Mouse (Mus musculus) hindbrain, embryonic 11.5 days (tissue): ENCODE measurements around the gene AC109138.7. TPM values are rescaled to one million over a fixed set of nuclear protein-coding genes. Genes with fewer than 3 reads are reported as not detected.

Experiments used
- ATAC-seq: fragments of 200-750 bp; cut with Nextera tagmentation; 2 replicates; pipeline ENCODE4 v1.8.0; 2017; ENCODE audit warnings: mild to moderate bottlenecking, moderate TSS enrichment, moderate library complexity; ENCODE audit not compliant: low FRiP score
- DNase-seq: peaks from one replicate; pipeline ENCODE4 v3.0.0-alpha.2; 2015; ENCODE audit warnings: low spot score
- H3K27ac ChIP-seq: fragments of 300-500 bp; sonication (generic); 2 replicates; pipeline ENCODE4 v1.5.1; 2014; ENCODE audit warnings: mild to moderate bottlenecking, low read depth, low read length
- H3K27me3 ChIP-seq: fragments of 300-500 bp; sonication (generic); 2 replicates; pipeline ENCODE4 v1.6.1; 2014; ENCODE audit warnings: mild to moderate bottlenecking, low read length, moderate library complexity, mixed read lengths; ENCODE audit not compliant: control insufficient read depth, insufficient read depth
- H3K36me3 ChIP-seq: fragments of 300-500 bp; sonication (generic); 2 replicates; pipeline ENCODE4 v1.6.1; 2014; ENCODE audit warnings: mild to moderate bottlenecking, low read length, moderate library complexity, mixed read lengths; ENCODE audit not compliant: control insufficient read depth, insufficient read depth
- H3K4me1 ChIP-seq: fragments of 300-500 bp; sonication (generic); replicated peaks from 2 replicates; pipeline ENCODE4 v1.6.1; 2014; ENCODE audit warnings: low read length, mixed read lengths; ENCODE audit not compliant: control insufficient read depth, insufficient read depth
- H3K4me2 ChIP-seq: fragments of 300-500 bp; sonication (generic); replicated peaks from 2 replicates; pipeline ENCODE4 v1.6.1; 2014; ENCODE audit warnings: mild to moderate bottlenecking, low read depth, low read length
- H3K4me3 ChIP-seq: fragments of 300-500 bp; sonication (generic); 2 replicates; pipeline ENCODE4 v1.5.1; 2014; ENCODE audit warnings: low read depth, low read length
- H3K9ac ChIP-seq: fragments of 300-500 bp; sonication (generic); 2 replicates; pipeline ENCODE4 v1.6.1; 2014; ENCODE audit warnings: low read depth, low read length
- H3K9me3 ChIP-seq: fragments of 300-500 bp; sonication (generic); 2 replicates; pipeline ENCODE4 v1.6.1; 2016; ENCODE audit warnings: low read length; ENCODE audit not compliant: control insufficient read depth
- WGBS: fragments of 180-500 bp; shearing (Covaris S2); extraction: QIAGEN DNeasy Blood & Tissue Kit; methylation state at CpG from one replicate; pipeline ENCODE4 v1.1.7; 2014; 5-methylcytosine and 5-hydroxymethylcytosine counted together
- polyA plus RNA-seq: library from polyadenylated mRNA; unstranded; fragments of >200 nt; fragmentation: Nextera tagmentation; extraction: Ambion mirVana; gene quantifications from 2 replicates; pipeline ENCODE4 v1.2.1, GENCODE M21; 2014

Gene AC109138.7
- polyA plus RNA-seq, 1 experiment from 2014 or later, result not detected

- no peaks in the 10 kb centered on the region for H3K9me3 ChIP-seq
- H3K4me1 ChIP-seq, result peaks cover 9% of the 10 kb centered on the region
- H3K36me3 ChIP-seq, result no peaks in the 10 kb centered on the region
- no peak overlapping the region for H3K4me2 ChIP-seq
- no peak overlapping the region for H3K9ac ChIP-seq
- ATAC-seq (no peak), DNase-seq (no peak)
- no peak overlapping the region for H3K27ac ChIP-seq
- 92% methylated on average over 11 of the region's 11 CpGs for WGBS
- peaks cover 31% of the 10 kb centered on the region for H3K27me3 ChIP-seq
- H3K4me3 ChIP-seq, result no peak overlapping the region
Observed at GRCm38 (mm10) chr19:4218293-4218692, 4.1 kb downstream of the AC109138.7 start.

DNA sequence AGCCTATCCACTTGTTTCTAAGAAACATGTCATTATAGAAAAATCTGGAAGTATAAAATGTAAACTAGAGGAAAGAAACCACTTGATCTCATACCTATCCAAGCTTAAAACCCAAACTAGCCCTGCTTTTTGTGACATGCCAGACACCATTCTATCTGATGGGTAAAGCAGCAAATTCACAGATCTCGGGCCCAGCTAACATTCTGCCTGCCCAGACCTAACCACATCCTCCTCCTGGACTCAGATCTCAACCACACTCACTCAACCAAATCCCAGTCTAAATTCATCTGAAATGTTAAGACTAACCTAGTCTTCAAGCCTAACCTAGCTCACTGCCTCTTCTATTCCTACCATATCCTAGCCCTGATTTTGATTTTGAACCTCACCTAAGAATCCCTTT, 4.6 kb downstream of the AC109138.7 start:
- no peaks in the 10 kb centered on the region for H3K36me3 ChIP-seq
- H3K27me3 ChIP-seq, result peaks cover 27% of the 10 kb centered on the region
- no peak overlapping the region for H3K9ac ChIP-seq
- peaks cover 9% of the 10 kb centered on the region for H3K4me1 ChIP-seq
- H3K9me3 ChIP-seq, result no peaks in the 10 kb centered on the region
- DNase-seq (no peak), ATAC-seq (no peak)
- H3K4me2 ChIP-seq, result no peak overlapping the region
- no peak overlapping the region for H3K4me3 ChIP-seq
- no peak overlapping the region for H3K27ac ChIP-seq
- WGBS, result 89% methylated on average over 1 of the region's 1 CpGs

DNA sequence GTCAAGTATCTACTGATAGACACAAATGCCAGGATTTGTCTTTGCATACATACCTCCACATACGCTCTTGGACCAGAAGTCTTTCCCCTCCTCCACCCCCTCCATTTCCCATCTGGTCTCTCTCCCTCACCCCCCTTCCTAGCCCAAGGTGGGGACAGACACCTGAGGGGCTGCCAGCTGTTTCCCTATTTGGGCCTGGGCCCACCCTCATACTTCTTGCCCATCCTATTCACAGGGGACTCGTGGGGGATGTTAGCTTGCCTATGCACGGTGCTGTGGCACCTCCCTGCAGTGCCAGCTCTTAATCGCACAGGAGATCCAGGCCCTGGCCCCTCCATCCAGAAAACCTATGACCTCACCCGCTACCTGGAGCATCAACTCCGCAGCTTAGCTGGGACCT, 5.8 kb downstream of the AC109138.7 start:
- WGBS, result 82% methylated on average over 6 of the region's 6 CpGs
- no peaks in the 10 kb centered on the region for H3K9me3 ChIP-seq
- DNase-seq (no peak), ATAC-seq (no peak)
- H3K36me3 ChIP-seq, result no peaks in the 10 kb centered on the region
- no peak overlapping the region for H3K9ac ChIP-seq
- peaks cover 3% of the 10 kb centered on the region; the same call in 1 of the 2 replicates for H3K4me1 ChIP-seq
- no peak overlapping the region for H3K4me3 ChIP-seq
- H3K4me2 ChIP-seq, result no peak overlapping the region
- no peak overlapping the region for H3K27ac ChIP-seq
- peaks cover 16% of the 10 kb centered on the region for H3K27me3 ChIP-seq

DNA sequence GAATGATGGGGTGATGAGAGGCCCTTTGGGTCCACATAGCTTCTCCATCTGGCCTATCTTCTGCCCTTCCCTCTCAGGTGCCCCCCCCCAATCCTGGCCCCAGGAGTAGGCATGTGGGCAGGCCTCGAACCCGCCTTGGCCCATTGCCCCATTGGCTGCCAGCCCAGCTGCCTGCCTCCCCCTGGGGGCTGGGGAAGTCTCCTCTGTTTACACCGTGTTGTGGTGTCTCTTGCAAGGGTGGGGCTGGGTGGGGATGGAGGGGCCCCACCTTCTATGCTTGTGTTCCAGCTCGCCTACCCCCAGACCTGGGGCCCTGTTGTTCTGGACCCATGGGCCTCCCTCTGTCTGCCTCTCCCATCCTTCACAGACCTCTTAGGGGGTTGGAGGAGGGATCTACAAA, 6.3 kb downstream of the AC109138.7 start:
- Histone ChIP-seq H3K4me3 (no peak overlapping the region), H3K27ac (no peak overlapping the region), H3K27me3 (peaks cover 12% of the 10 kb centered on the region), H3K36me3 (no peaks in the 10 kb centered on the region), H3K9me3 (no peaks in the 10 kb centered on the region), H3K9ac (no peak overlapping the region), H3K4me2 (no peak overlapping the region), H3K4me1 (peaks cover 1% of the 10 kb centered on the region; the same call in 1 of the 2 replicates)
- DNase-seq, result no peak
- 71% methylated on average over 4 of the region's 4 CpGs for WGBS
- no peak for ATAC-seq

DNA sequence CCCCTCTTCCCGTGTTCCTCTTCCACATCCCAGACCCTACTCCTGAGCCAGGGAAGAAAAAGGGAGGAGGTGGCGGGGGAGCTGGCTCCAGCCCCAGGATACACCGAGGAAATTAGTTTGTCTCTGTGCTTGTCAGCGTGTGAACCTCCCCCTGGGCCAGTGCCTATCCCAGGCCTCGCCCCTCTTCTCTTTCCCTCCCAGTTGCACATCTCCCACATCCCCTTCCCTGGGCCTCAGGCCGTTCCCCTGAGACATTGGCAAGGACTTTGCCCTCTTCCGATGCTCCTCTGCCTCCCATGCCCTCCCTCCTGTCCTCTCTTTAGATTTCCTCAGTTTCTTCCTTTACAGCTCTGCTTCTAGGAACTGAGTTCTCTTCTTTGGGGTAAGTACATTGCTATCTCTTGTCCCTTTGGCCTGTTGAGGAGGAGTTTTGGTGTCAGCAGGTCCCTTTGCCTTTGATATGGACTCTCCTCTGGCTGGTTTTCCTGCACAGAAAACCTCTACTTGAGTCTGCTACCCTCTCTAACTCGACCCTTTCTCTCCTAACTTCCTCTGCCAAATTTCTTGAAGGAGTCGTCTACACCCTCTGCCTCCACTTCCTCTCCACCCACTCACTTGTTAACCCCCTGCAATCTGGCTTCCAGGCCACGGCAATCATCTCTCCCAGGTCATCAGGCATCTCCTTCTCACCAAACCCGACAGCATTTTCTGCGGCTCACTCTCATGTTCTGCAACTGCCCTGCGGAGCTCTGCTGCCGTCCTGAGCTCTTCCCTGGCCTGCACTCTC, 7.0 kb downstream of the AC109138.7 start:
- H3K4me1 ChIP-seq, result no peaks in the 10 kb centered on the region
- H3K27me3 ChIP-seq, result peaks cover 8% of the 10 kb centered on the region
- 48% methylated on average over 14 of the region's 14 CpGs for WGBS
- 0 out of 2 replicates have a peak overlapping the region, but pooled peaks have one; percentile 11 for H3K9ac ChIP-seq
- no peaks in the 10 kb centered on the region for H3K9me3 ChIP-seq
- DNase-seq (no peak), ATAC-seq (no peak)
- no peaks in the 10 kb centered on the region for H3K36me3 ChIP-seq
- H3K4me2 ChIP-seq, result no peak overlapping the region
- no peak overlapping the region for H3K27ac ChIP-seq
- no peak overlapping the region for H3K4me3 ChIP-seq

GRCm38 (mm10) chr19:4222165-4222564, 8.0 kb downstream of the AC109138.7 start:
- 78% methylated on average over 11 of the region's 11 CpGs for WGBS
- Histone ChIP-seq H3K9me3 (no peaks in the 10 kb centered on the region), H3K9ac (no peak overlapping the region), H3K4me1 (no peaks in the 10 kb centered on the region), H3K36me3 (no peaks in the 10 kb centered on the region), H3K4me2 (no peak overlapping the region), H3K27ac (no peak overlapping the region), H3K4me3 (no peak overlapping the region), H3K27me3 (no peaks in the 10 kb centered on the region; the same call in none of the 2 replicates)
- no peak for ATAC-seq
- no peak for DNase-seq

GRCm38 (mm10) chr19:4226779-4227178, 12.6 kb downstream of the AC109138.7 start:
- H3K4me2 ChIP-seq, result no peak overlapping the region
- no peak for ATAC-seq
- no peak overlapping the region for H3K4me3 ChIP-seq
- WGBS, result 90% methylated on average over 7 of the region's 7 CpGs
- H3K27ac ChIP-seq, result no peak overlapping the region
- H3K27me3 ChIP-seq, result no peaks in the 10 kb centered on the region
- H3K36me3 ChIP-seq, result no peaks in the 10 kb centered on the region
- H3K9me3 ChIP-seq, result no peaks in the 10 kb centered on the region
- no peak for DNase-seq
- H3K4me1 ChIP-seq, result peaks cover 2% of the 10 kb centered on the region; the same call in 1 of the 2 replicates
- no peak overlapping the region for H3K9ac ChIP-seq

- Histone ChIP-seq H3K9ac (no peak overlapping the region), H3K4me1 (peaks cover 5% of the 10 kb centered on the region; the same call in 1 of the 2 replicates), H3K9me3 (no peaks in the 10 kb centered on the region), H3K4me3 (no peak overlapping the region), H3K27ac (no peak overlapping the region), H3K27me3 (no peaks in the 10 kb centered on the region), H3K4me2 (no peak overlapping the region), H3K36me3 (no peaks in the 10 kb centered on the region)
- 73% methylated on average over 5 of the region's 5 CpGs for WGBS
- ATAC-seq (no peak), DNase-seq (no peak)
Observed at GRCm38 (mm10) chr19:4227446-4227845, 13.3 kb downstream of the AC109138.7 start.
